Comparison of ENCODE assay signal across 8 mouse cellular contexts in genomic region chr1:86528571-86529180, GRCm38 (mm10). TPM values are rescaled to one million over a fixed set of nuclear protein-coding genes. Genes with fewer than 3 reads are reported as not detected.
DNase-seq lines count a peak whose midpoint lies in the region; ATAC-seq lines count a peak whose summit lies in the region.

No protein-coding gene starts in this region.

- peaks cover 48% of the 10 kb centered on the region for H3K4me1 ChIP-seq in forebrain, embryonic 15.5 days
- H3K4me1 ChIP-seq in intestine, embryonic 15.5 days (replicated peaks), result peaks cover 33% of the 10 kb centered on the region
- H3K4me1 ChIP-seq in liver, embryonic 12.5 days, result peaks cover 56% of the 10 kb centered on the region
- H3K4me1 ChIP-seq in neural tube, embryonic 15.5 days, result peaks cover 52% of the 10 kb centered on the region

- no peaks in the 10 kb centered on the region for H3K9me3 ChIP-seq in forebrain, embryonic 15.5 days
- H3K9me3 ChIP-seq in intestine, embryonic 15.5 days, result no peaks in the 10 kb centered on the region
- H3K9me3 ChIP-seq in liver, embryonic 12.5 days (replicated peaks), result no peaks in the 10 kb centered on the region
- H3K9me3 ChIP-seq in neural tube, embryonic 15.5 days (replicated peaks), result no peaks in the 10 kb centered on the region

- H3K36me3 ChIP-seq in forebrain, embryonic 15.5 days, result peaks cover 24% of the 10 kb centered on the region
- H3K36me3 ChIP-seq in intestine, embryonic 15.5 days, result peaks cover 12% of the 10 kb centered on the region
- peaks cover 44% of the 10 kb centered on the region for H3K36me3 ChIP-seq in liver, embryonic 12.5 days
- peaks cover 19% of the 10 kb centered on the region for H3K36me3 ChIP-seq in neural tube, embryonic 15.5 days

- no peak for ATAC-seq in forebrain, embryonic 15.5 days (replicated peaks)
- ATAC-seq in intestine, embryonic 15.5 days, result no peak
- ATAC-seq in liver, embryonic 12.5 days, result no peak
- ATAC-seq in neural tube, embryonic 15.5 days (ENCODE audit: low FRiP score), result no peak

- no peaks in the 10 kb centered on the region for H3K27me3 ChIP-seq in forebrain, embryonic 15.5 days
- H3K27me3 ChIP-seq in intestine, embryonic 15.5 days (replicated peaks), result no peaks in the 10 kb centered on the region
- H3K27me3 ChIP-seq in liver, embryonic 12.5 days (replicated peaks), result no peaks in the 10 kb centered on the region
- no peaks in the 10 kb centered on the region for H3K27me3 ChIP-seq in neural tube, embryonic 15.5 days (replicated peaks)

- H3K4me2 ChIP-seq in forebrain, embryonic 15.5 days (replicated peaks), result peak overlapping the region; percentile 90
- H3K4me2 ChIP-seq in intestine, embryonic 15.5 days (replicated peaks), result peak overlapping the region; percentile 78
- H3K4me2 ChIP-seq in liver, embryonic 12.5 days, result peak overlapping the region; percentile 93
- H3K4me2 ChIP-seq in neural tube, embryonic 15.5 days, result peak overlapping the region; percentile 89

- DNase-seq in left cerebral cortex, adult 18-20 months (ENCODE audit: low spot score in 2 of 2), result peak; percentile 51 to 55
- no peak for DNase-seq in left cerebral cortex, adult 11 months (ENCODE audit: low spot score)
- DNase-seq in c-Kit-positive CD71-positive TER-119-positive erythroid progenitor cells, embryonic 14.5 days (ENCODE audit: low spot score), result peak; percentile 73
- DNase-seq in yolk sac, embryonic 10.5 days (ENCODE audit: low spot score), result peak; percentile 83

- H3K9ac ChIP-seq in forebrain, embryonic 15.5 days (replicated peaks), result peak overlapping the region; percentile 99
- H3K9ac ChIP-seq in intestine, embryonic 15.5 days, result peak overlapping the region; percentile 99
- peak overlapping the region; percentile 100 for H3K9ac ChIP-seq in liver, embryonic 12.5 days
- peak overlapping the region; percentile 82 for H3K9ac ChIP-seq in neural tube, embryonic 15.5 days (replicated peaks)

- peak overlapping the region; percentile 92 for H3K4me3 ChIP-seq in forebrain, embryonic 15.5 days
- peak overlapping the region; percentile 98 for H3K4me3 ChIP-seq in intestine, embryonic 15.5 days (replicated peaks)
- H3K4me3 ChIP-seq in liver, embryonic 12.5 days, result peak overlapping the region; percentile 89
- H3K4me3 ChIP-seq in neural tube, embryonic 15.5 days (replicated peaks), result peak overlapping the region; percentile 83

- peak overlapping the region; percentile 96 for H3K27ac ChIP-seq in forebrain, embryonic 15.5 days (replicated peaks)
- H3K27ac ChIP-seq in intestine, embryonic 15.5 days, result peak overlapping the region; percentile 93
- peak overlapping the region; percentile 98 for H3K27ac ChIP-seq in liver, embryonic 12.5 days
- peak overlapping the region; percentile 100 for H3K27ac ChIP-seq in neural tube, embryonic 15.5 days (replicated peaks)

- WGBS in forebrain, embryonic 15.5 days, result under 1% methylated on average over 15 of the region's 15 CpGs
- WGBS in intestine, embryonic 15.5 days, result 0% methylated on average over 15 of the region's 15 CpGs
- WGBS in liver, embryonic 12.5 days (ENCODE audit: insufficient replicate concordance), result 1% methylated on average over 15 of the region's 15 CpGs
- WGBS in neural tube, embryonic 15.5 days, result under 1% methylated on average over 15 of the region's 15 CpGs

RNA-seq across cellular contexts. Expression of gene Ptma, which starts 2.1 kb away (rescaled TPM):
- total RNA-seq in left cerebral cortex, adult 18-20 months (2021), result 100 to 1,000 TPM; 356 to 357 TPM
- polyA plus RNA-seq in forebrain, embryonic 15.5 days (2015; fragmentation: Nextera tagmentation; extraction: Ambion mirVana), result 2,368 and 2,448 TPM in 2 replicates
- 2,151 and 2,475 TPM in 2 replicates for polyA plus RNA-seq in intestine, embryonic 15.5 days (2015; fragmentation: Nextera tagmentation; extraction: Ambion mirVana)
- polyA plus RNA-seq in liver, embryonic 12.5 days (2016; fragmentation: Nextera tagmentation; extraction: Ambion mirVana), result 1,639 and 1,657 TPM in 2 replicates
- 1,254 and 1,565 TPM in 2 replicates for polyA plus RNA-seq in neural tube, embryonic 15.5 days (2015; fragmentation: Nextera tagmentation; extraction: Ambion mirVana)

RNA-seq across cellular contexts. Expression of gene Pde6d, which starts 53.8 kb away (rescaled TPM):
- total RNA-seq in left cerebral cortex, adult 18-20 months (2021), result 10 to 100 TPM; 50.6 to 51.6 TPM
- polyA plus RNA-seq in forebrain, embryonic 15.5 days (2015; fragmentation: Nextera tagmentation; extraction: Ambion mirVana), result 99.0 and 103 TPM in 2 replicates
- polyA plus RNA-seq in intestine, embryonic 15.5 days (2015; fragmentation: Nextera tagmentation; extraction: Ambion mirVana), result 45.8 and 56.6 TPM in 2 replicates
- 44.0 and 48.0 TPM in 2 replicates for polyA plus RNA-seq in liver, embryonic 12.5 days (2016; fragmentation: Nextera tagmentation; extraction: Ambion mirVana)
- 103 and 128 TPM in 2 replicates for polyA plus RNA-seq in neural tube, embryonic 15.5 days (2015; fragmentation: Nextera tagmentation; extraction: Ambion mirVana)

RNA-seq across cellular contexts. Expression of gene Cops7b, which starts 54.0 kb away (rescaled TPM):
- total RNA-seq in left cerebral cortex, adult 18-20 months (2021), result 10 to 100 TPM; 24.1 to 24.2 TPM
- polyA plus RNA-seq in forebrain, embryonic 15.5 days (2015; fragmentation: Nextera tagmentation; extraction: Ambion mirVana), result 62.9 and 63.4 TPM in 2 replicates
- polyA plus RNA-seq in intestine, embryonic 15.5 days (2015; fragmentation: Nextera tagmentation; extraction: Ambion mirVana), result 32.3 and 33.0 TPM in 2 replicates
- polyA plus RNA-seq in liver, embryonic 12.5 days (2016; fragmentation: Nextera tagmentation; extraction: Ambion mirVana), result 23.4 and 24.3 TPM in 2 replicates
- polyA plus RNA-seq in neural tube, embryonic 15.5 days (2015; fragmentation: Nextera tagmentation; extraction: Ambion mirVana), result 53.7 and 59.4 TPM in 2 replicates
